Mouse (Mus musculus): ENCODE data around the gene Gal3st2b.
"Not testable (repeated sequence)": the region's sequence is repeated elsewhere in the genome, so short reads cannot be mapped to it uniquely, and the experiment has no call there.

- peak; percentile 22 for TF ChIP-seq CTCF (IDR thresholded peaks at IDR 0.05; ENCODE audit: low read depth, low read length)
- not testable (repeated sequence) for TF ChIP-seq POLR2A (IDR thresholded peaks at IDR 0.05; ENCODE audit: insufficient read depth, low read length)
Observed at GRCm38 (mm10) chr1:93890936-93891335, 27.2 kb upstream of the Gal3st2b start.
